Mouse (Mus musculus): ENCODE data around the gene Nptx1. TPM values are rescaled to one million over a fixed set of nuclear protein-coding genes. Genes with fewer than 3 reads are reported as not detected.

Nptx1 gene
- under 1 TPM in 1 of 2 experiments, not detected in 1; 0.15 TPM for total RNA-seq (2023)

GRCm38 (mm10) chr11:119547183-119547921 is at the start of gene Nptx1:
Nptx1 (minus strand) TSS chr11:119547753.

GRCm38 (mm10) chr11:119490861-119491689 is 56.5 kb downstream of the Nptx1 start, which contains the start of gene Endov:
Endov (plus strand) TSS chr11:119491347.

Other genes with a start within 250 kb of the Nptx1 start
- 100 to 1,000 TPM; 170 to 186 TPM for gene Eif4a3, start 247.7 kb downstream of the Nptx1 start, total RNA-seq (2023)
- gene Card14, start 240.0 kb downstream of the Nptx1 start, total RNA-seq (2023), result not detected
- gene Sgsh, start 192.2 kb downstream of the Nptx1 start, total RNA-seq (2023), result 10 to 100 TPM; 20.5 to 23.9 TPM
- gene Slc26a11, start 192.2 kb downstream of the Nptx1 start, total RNA-seq (2023), result 10 to 100 TPM; 31.6 to 31.7 TPM
- 100 to 1,000 TPM; 129 to 151 TPM for gene Rnf213, start 154.7 kb downstream of the Nptx1 start, total RNA-seq (2023)
- gene Endov, start 56.4 kb downstream of the Nptx1 start, total RNA-seq (2023), result 10 to 100 TPM; 38.3 to 40.9 TPM
- 100 to 1,000 TPM in 1 of 2 experiments, 10 to 100 TPM in 1; 89.6 to 100 TPM for gene Rptor, start 55.2 kb upstream of the Nptx1 start, total RNA-seq (2023)

Data from T-cell, adult 66 days (primary cell).